Mouse (Mus musculus) small intestine, adult 2 months (tissue): ENCODE measurements around the gene Fsd1. TPM values are rescaled to one million over a fixed set of nuclear protein-coding genes. Genes with fewer than 3 reads are reported as not detected.
A peak's percentile ranks its signal among the peaks of the same experiment; 100 is the strongest.

Experiments used
- H3K27ac ChIP-seq: fragments of 200-500 bp; 2 replicates; pipeline ENCODE4 v1.5.1; 2012; ENCODE audit warnings: low read depth, low read length, control low read depth, inconsistent platforms; ENCODE audit not compliant: insufficient read depth
- H3K27me3 ChIP-seq: fragments of 200-500 bp; 2 replicates; pipeline ENCODE4 v1.6.1; 2012; ENCODE audit warnings: mild to moderate bottlenecking, moderate library complexity, low read length, inconsistent platforms; ENCODE audit not compliant: control insufficient read depth, insufficient read depth
- H3K36me3 ChIP-seq: fragments of 200-500 bp; 2 replicates; pipeline ENCODE4 v1.6.1; 2012; ENCODE audit warnings: mild to moderate bottlenecking, low read length, control low read depth, inconsistent platforms; ENCODE audit not compliant: control insufficient read depth, insufficient read depth
- H3K4me1 ChIP-seq: fragments of 200-500 bp; 2 replicates; pipeline ENCODE4 v1.6.1; 2012; ENCODE audit warnings: low read length, inconsistent platforms, mixed read lengths; ENCODE audit not compliant: control insufficient read depth, insufficient read depth, insufficient read length
- H3K4me3 ChIP-seq: fragments of 200-500 bp; 2 replicates; pipeline ENCODE4 v1.5.1; 2012; ENCODE audit warnings: low read depth, mild to moderate bottlenecking, control low read depth, inconsistent platforms, low read length, moderate library complexity
- CTCF ChIP-seq: fragments of 200-500 bp; IDR thresholded peaks from 2 replicates; pipeline ENCODE4 v1.5.1; 2012; ENCODE audit warnings: low read depth, mild to moderate bottlenecking, control low read depth, inconsistent platforms, low read length, moderate library complexity, mixed read lengths; ENCODE audit not compliant: insufficient replicate concordance, insufficient read length; ENCODE audit errors: extremely low read depth
- POLR2A ChIP-seq: fragments of 200-500 bp; IDR thresholded peaks from 2 replicates; pipeline ENCODE4 v1.6.1; 2012; ENCODE audit warnings: low read depth, mild to moderate bottlenecking, control low read depth, inconsistent platforms, low read length, moderate library complexity
- WGBS: fragments of 180-500 bp; shearing (Covaris S2); methylation state at CpG from one replicate; pipeline ENCODE4 v1.1.7; 2018; 5-methylcytosine and 5-hydroxymethylcytosine counted together
- polyA plus RNA-seq: library from polyadenylated mRNA; depleted of rRNA; stranded (reverse); fragments of >200 nt; gene quantifications from 2 replicates; pipeline ENCODE4 v1.2.3, GENCODE M21; 2012

Gene Fsd1
- polyA plus RNA-seq, 1 experiment, result 3.2 TPM

GRCm38 (mm10) chr17:56026303-56026702 is 40.0 kb downstream of the Fsd1 start:
- H3K27me3 ChIP-seq, result no peaks in the 10 kb centered on the region
- H3K4me1 ChIP-seq, result peaks cover 10% of the 10 kb centered on the region
- H3K4me3 ChIP-seq, result no peak overlapping the region
- H3K27ac ChIP-seq, result no peak overlapping the region
- H3K36me3 ChIP-seq, result peaks cover 3% of the 10 kb centered on the region; the same call in 1 of the 2 replicates
- 75% methylated on average over 1 of the region's 1 CpGs for WGBS
- TF ChIP-seq CTCF (no peak), POLR2A (no peak)

GRCm38 (mm10) chr17:56026881-56027280 is 40.6 kb downstream of the Fsd1 start:
- Histone ChIP-seq H3K36me3 (peaks cover 3% of the 10 kb centered on the region; the same call in 1 of the 2 replicates), H3K27ac (no peak overlapping the region), H3K27me3 (no peaks in the 10 kb centered on the region), H3K4me1 (peaks cover 12% of the 10 kb centered on the region), H3K4me3 (no peak overlapping the region)
- 59% methylated on average over 1 of the region's 1 CpGs for WGBS
- TF ChIP-seq CTCF (no peak), POLR2A (no peak)

GRCm38 (mm10) chr17:56027801-56028441 is 41.6 kb downstream of the Fsd1 start:
- no peak overlapping the region for H3K27ac ChIP-seq
- no peak for TF ChIP-seq POLR2A
- no peak for TF ChIP-seq CTCF
- no peak overlapping the region for H3K4me3 ChIP-seq
- peaks cover 18% of the 10 kb centered on the region for H3K4me1 ChIP-seq
- no peaks in the 10 kb centered on the region for H3K27me3 ChIP-seq
- WGBS, result 87% methylated on average over 5 of the region's 5 CpGs
- peaks cover 3% of the 10 kb centered on the region; the same call in 1 of the 2 replicates for H3K36me3 ChIP-seq

GRCm38 (mm10) chr17:56030238-56030870 is 44.0 kb downstream of the Fsd1 start:
- Histone ChIP-seq H3K27me3 (no peaks in the 10 kb centered on the region), H3K36me3 (peaks cover 13% of the 10 kb centered on the region), H3K4me1 (peaks cover 25% of the 10 kb centered on the region), H3K27ac (no peak overlapping the region), H3K4me3 (no peak overlapping the region)
- WGBS, result 89% methylated on average over 9 of the region's 9 CpGs
- TF ChIP-seq POLR2A (no peak), CTCF (no peak)

- no peak for TF ChIP-seq CTCF
- Histone ChIP-seq H3K36me3 (peaks cover 13% of the 10 kb centered on the region), H3K27me3 (no peaks in the 10 kb centered on the region), H3K4me3 (no peak overlapping the region), H3K4me1 (peaks cover 25% of the 10 kb centered on the region), H3K27ac (no peak overlapping the region)
- WGBS, result 54% methylated on average over 5 of the region's 5 CpGs
Observed at GRCm38 (mm10) chr17:56030919-56031318, 44.6 kb downstream of the Fsd1 start.

GRCm38 (mm10) chr17:56031431-56031830 is 45.1 kb downstream of the Fsd1 start:
- WGBS, result 82% methylated on average over 7 of the region's 7 CpGs
- TF ChIP-seq POLR2A (no peak), CTCF (no peak)
- Histone ChIP-seq H3K36me3 (peaks cover 13% of the 10 kb centered on the region), H3K4me1 (peaks cover 25% of the 10 kb centered on the region), H3K4me3 (no peak overlapping the region), H3K27me3 (no peaks in the 10 kb centered on the region), H3K27ac (no peak overlapping the region)

- TF ChIP-seq POLR2A (no peak), CTCF (no peak)
- H3K27ac ChIP-seq, result peak overlapping the region; percentile 81
- H3K4me3 ChIP-seq, result 0 out of 2 replicates have a peak overlapping the region, but pooled peaks have one; percentile 23
- peaks cover 13% of the 10 kb centered on the region for H3K36me3 ChIP-seq
- peaks cover 27% of the 10 kb centered on the region for H3K4me1 ChIP-seq
- WGBS, result 37% methylated on average over 6 of the region's 6 CpGs
- H3K27me3 ChIP-seq, result no peaks in the 10 kb centered on the region
Observed at GRCm38 (mm10) chr17:56032127-56032733, 45.9 kb downstream of the Fsd1 start.
